Mouse (Mus musculus): Measurements from ENCODE around the gene Actl7b. TPM values are rescaled to one million over a fixed set of nuclear protein-coding genes. Genes with fewer than 3 reads are reported as not detected.
A peak's percentile ranks its signal among the peaks of the same experiment; 100 is the strongest.

The Actl7b gene
- polyA plus RNA-seq, 1 experiment from 2014 or later = not detected

DNA sequence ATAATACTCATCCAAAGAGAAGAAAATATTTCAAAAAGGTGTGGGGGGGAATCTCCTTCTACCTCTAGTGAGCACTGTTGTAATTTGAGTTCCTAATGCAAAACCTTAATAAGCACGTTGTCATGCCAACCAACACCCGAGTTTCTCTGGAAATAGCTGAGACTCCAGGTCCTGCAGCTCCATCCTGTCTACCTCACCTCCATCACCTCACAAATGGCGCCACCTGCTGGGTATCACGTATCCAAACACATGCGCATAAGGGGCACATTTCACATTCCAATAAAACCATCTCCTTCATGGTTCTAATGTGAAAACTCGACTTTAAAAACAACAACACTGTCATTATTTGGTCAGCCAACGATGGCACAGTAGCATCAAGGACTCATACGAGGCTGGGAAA is 15.4 kb downstream of the Actl7b start:
- Histone ChIP-seq H3K9me3 (replicated peaks) (no peaks in the 10 kb centered on the region), H3K27me3 (ENCODE audit: low read depth, poor library complexity, severe bottlenecking) (no peaks in the 10 kb centered on the region), H3K4me1 (no peaks in the 10 kb centered on the region), H3K27ac (no peak overlapping the region), H3K36me3 (no peaks in the 10 kb centered on the region), H3K4me3 (no peak overlapping the region)
- no peak for DNase-seq (ENCODE audit: low spot score)
- 67% methylated on average over 8 of the region's 8 CpGs for WGBS

DNA sequence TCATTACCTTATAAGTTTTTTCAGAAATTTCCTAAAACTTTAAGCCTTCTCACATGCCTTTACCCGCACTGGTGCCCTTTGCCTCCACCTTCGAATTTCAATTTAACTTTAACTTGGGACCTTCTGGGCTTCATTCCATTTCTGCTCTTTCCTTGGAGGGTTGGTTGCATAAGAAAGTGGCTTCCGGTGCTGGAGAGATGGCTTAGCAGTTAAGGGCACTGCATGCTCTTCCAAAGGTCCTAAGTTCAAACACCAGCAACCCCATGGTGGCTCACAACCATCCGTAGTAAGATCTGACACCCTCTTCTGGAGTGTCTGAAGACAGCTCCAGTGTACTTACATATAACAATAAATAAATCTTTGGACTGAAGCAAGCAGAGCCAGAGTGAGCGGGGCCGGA is 18.0 kb downstream of the Actl7b start:
- Histone ChIP-seq H3K4me1 (no peaks in the 10 kb centered on the region), H3K36me3 (no peaks in the 10 kb centered on the region), H3K27ac (no peak overlapping the region), H3K27me3 (ENCODE audit: low read depth, poor library complexity, severe bottlenecking) (no peaks in the 10 kb centered on the region), H3K9me3 (replicated peaks) (no peaks in the 10 kb centered on the region), H3K4me3 (no peak overlapping the region)
- WGBS = 93% methylated on average over 6 of the region's 6 CpGs
- DNase-seq (ENCODE audit: low spot score) = no peak

DNA sequence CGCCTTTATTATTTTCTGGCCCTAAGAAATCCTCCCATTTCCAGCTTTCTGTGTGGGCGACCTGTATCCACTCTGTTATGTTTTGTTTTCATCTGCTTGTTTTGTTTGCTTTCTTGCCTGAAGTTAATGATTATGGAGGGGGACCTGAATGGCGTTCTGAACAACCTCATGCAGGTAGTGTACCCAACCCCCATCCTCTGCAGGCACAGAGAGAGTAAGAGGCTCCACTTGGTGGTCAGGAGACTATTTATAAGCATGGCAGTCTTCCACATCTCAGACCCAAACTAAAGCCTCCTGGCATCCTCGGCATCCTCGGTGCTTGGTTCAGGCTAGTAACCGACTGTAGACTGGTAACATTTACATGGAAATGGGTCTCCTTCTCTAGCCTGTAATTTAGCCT is 18.9 kb downstream of the Actl7b start:
- no peaks in the 10 kb centered on the region for H3K4me1 ChIP-seq
- H3K9me3 ChIP-seq (replicated peaks) = no peaks in the 10 kb centered on the region
- H3K27ac ChIP-seq = no peak overlapping the region
- DNase-seq (ENCODE audit: low spot score) = no peak
- H3K27me3 ChIP-seq (ENCODE audit: low read depth, poor library complexity, severe bottlenecking) = no peaks in the 10 kb centered on the region
- no peaks in the 10 kb centered on the region for H3K36me3 ChIP-seq
- H3K4me3 ChIP-seq = no peak overlapping the region
- 73% methylated on average over 6 of the region's 6 CpGs for WGBS

DNA sequence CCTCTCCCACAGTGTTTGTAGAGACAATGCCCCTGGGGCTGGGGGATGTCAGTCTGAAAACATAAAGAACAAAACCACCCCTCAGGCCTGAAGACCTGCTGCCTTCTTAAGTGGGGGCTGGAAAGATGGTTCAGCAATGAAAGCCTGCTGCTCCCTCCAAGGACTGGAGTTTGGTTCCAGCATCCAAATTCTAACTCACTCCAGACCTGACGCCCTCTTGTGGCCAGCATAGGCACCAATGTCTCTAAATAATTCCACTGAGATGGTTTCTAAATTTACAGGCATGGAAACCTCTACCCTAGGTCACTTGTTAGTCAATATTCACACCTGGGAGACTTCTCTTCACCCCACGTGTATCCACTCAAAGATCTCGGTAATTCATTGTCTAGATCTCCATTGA is 19.8 kb downstream of the Actl7b start:
- WGBS = 33% methylated on average over 3 of the region's 3 CpGs
- peak; percentile 49 for DNase-seq (ENCODE audit: low spot score)
- Histone ChIP-seq H3K36me3 (no peaks in the 10 kb centered on the region), H3K27me3 (ENCODE audit: low read depth, poor library complexity, severe bottlenecking) (no peaks in the 10 kb centered on the region), H3K4me3 (no peak overlapping the region), H3K4me1 (no peaks in the 10 kb centered on the region), H3K9me3 (replicated peaks) (no peaks in the 10 kb centered on the region), H3K27ac (no peak overlapping the region)

DNA sequence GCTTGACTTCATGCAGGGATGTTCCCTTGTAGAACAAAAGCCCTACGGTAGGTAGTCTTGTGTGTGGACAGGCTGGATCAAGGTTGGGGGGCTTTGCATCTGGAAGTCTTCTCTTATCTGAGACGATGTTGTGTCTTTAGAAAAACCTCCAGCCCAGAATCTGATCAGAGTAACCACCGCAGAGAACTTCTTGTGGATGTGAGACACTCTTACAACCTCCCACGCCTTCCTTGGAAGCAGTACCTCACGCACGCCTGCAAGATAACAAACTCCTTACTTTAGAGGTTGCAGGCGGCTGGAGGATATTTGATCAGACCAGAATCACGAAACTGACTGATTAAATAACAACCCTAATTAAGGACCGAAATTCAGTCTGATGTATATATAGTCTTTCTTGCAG is 20.8 kb downstream of the Actl7b start:
- whole genome bisulfite sequencing = 90% methylated on average over 9 of the region's 9 CpGs
- H3K27me3 ChIP-seq (ENCODE audit: low read depth, poor library complexity, severe bottlenecking) = no peaks in the 10 kb centered on the region
- DNase-seq (ENCODE audit: low spot score) = no peak
- H3K27ac ChIP-seq = no peak overlapping the region
- H3K9me3 ChIP-seq (replicated peaks) = no peaks in the 10 kb centered on the region
- H3K36me3 ChIP-seq = no peaks in the 10 kb centered on the region
- no peak overlapping the region for H3K4me3 ChIP-seq
- H3K4me1 ChIP-seq = no peaks in the 10 kb centered on the region

DNA sequence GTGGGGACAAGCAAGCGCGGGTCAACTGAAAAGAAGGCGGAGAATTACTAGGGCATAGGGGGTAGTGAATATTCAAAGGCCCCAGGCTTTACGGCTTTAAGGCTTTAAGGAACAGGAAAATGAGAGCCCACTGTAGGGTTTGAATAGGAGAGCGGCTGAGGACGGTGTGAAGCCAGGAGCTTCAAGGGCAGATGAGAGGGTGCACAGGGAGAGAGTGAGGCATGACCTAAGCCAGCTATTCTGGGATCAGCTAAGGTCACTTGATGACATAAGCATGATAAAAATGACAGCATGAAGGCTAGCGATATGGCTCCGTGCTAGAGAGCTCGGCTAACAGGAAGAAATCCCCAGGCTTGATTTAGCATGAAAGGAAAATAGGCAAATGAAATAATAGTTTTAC is 21.8 kb downstream of the Actl7b start:
- DNase-seq (ENCODE audit: low spot score) = no peak

DNA sequence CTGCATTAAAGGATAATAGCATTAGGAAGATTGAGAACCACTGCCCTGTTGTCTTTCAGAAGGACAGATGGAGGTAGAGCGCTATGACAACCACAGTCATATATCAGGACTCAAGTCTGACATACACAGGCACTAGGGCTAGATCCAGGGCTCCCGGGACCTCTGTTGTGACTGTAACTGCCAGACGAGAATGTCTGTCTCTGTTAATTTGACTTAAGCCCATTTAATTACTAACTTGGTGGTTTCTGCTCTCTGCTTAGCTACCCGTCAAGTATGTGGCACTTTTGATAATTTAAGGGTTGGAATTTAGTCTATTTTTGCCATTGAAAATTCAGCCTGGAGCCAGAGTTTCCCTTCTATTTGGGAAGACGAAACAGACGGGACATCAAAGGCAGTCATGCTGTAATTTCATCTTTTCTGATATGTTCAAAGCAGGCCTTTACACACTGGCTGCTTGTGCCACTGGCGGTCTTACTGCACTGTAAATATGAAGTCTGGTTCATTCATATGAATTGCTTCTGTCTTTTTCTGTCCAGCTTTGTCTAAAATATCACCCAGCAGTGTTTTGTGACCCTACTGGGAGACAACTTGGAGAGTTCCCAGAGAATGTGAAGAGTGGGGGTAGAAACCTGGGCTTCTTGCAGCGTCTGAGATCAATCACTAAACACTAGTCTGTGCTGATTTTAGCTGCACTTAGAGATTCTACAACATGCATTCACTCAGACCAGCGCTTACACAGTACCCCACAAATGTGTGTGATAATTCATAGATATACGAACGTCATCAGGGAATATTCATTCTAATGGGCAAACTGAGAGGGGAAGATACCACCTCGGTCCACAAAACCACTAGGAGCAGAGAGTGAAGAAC is 22.4 kb downstream of the Actl7b start:
- Histone ChIP-seq H3K4me3 (no peak overlapping the region), H3K27me3 (ENCODE audit: low read depth, poor library complexity, severe bottlenecking) (no peaks in the 10 kb centered on the region), H3K36me3 (no peaks in the 10 kb centered on the region), H3K27ac (no peak overlapping the region), H3K4me1 (no peaks in the 10 kb centered on the region), H3K9me3 (replicated peaks) (no peaks in the 10 kb centered on the region)
- no peak for DNase-seq (ENCODE audit: low spot score)
- WGBS = 71% methylated on average over 12 of the region's 12 CpGs

More for the DNA sequence above, 21.8 kb downstream of the Actl7b start:
- no peak overlapping the region for H3K4me3 ChIP-seq
- no peaks in the 10 kb centered on the region for H3K4me1 ChIP-seq
- H3K9me3 ChIP-seq (replicated peaks) = no peaks in the 10 kb centered on the region
- no peak overlapping the region for H3K27ac ChIP-seq
- H3K36me3 ChIP-seq = no peaks in the 10 kb centered on the region
- no peaks in the 10 kb centered on the region for H3K27me3 ChIP-seq (ENCODE audit: low read depth, poor library complexity, severe bottlenecking)
- 70% methylated on average over 9 of the region's 9 CpGs for WGBS

DNA sequence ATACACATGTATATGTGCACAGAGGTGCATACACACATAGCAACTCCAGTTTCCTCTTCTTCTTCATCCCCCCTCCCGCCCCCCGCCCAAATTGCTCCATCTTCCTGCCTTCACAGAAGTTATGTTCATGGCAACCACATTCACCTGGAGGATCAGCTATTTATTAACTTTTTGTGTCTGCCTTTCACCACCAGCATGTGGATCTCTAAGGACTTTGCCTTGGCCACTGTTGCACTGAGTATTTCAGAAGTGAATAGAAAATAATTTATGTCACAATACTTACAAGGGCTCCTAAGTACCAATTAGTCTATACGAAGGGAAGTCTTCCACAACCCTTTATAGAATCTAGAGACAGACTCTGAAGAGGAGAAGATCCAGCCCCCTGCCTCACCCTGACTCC is 23.3 kb downstream of the Actl7b start:
- Histone ChIP-seq H3K4me1 (no peaks in the 10 kb centered on the region), H3K4me3 (no peak overlapping the region), H3K27ac (no peak overlapping the region), H3K27me3 (ENCODE audit: low read depth, poor library complexity, severe bottlenecking) (no peaks in the 10 kb centered on the region), H3K36me3 (no peaks in the 10 kb centered on the region), H3K9me3 (replicated peaks) (no peaks in the 10 kb centered on the region)
- WGBS = 80% methylated on average over 3 of the region's 3 CpGs
- no peak for DNase-seq (ENCODE audit: low spot score)

DNA sequence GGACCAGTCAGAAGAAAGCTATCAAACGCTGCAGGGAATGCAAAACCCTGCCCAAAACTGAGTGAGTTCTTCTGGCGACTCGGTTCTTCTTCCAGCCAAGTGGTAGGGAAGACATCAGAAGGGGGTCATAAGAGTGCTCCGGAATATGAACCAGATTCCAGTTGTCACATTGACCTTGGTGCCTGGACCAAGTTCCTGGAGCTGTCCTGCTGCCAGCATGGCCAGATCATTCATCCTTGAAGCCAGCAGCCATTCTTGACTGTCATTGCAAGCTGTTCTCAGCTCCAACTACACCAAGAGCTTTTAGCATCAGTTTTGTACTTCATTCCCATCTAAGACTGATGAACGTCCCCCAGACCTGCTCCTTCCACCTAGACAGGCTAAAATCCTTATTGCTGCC is 24.4 kb downstream of the Actl7b start:
- Histone ChIP-seq H3K4me1 (no peaks in the 10 kb centered on the region), H3K9me3 (replicated peaks) (no peaks in the 10 kb centered on the region), H3K27ac (no peak overlapping the region), H3K27me3 (ENCODE audit: low read depth, poor library complexity, severe bottlenecking) (no peaks in the 10 kb centered on the region), H3K4me3 (no peak overlapping the region), H3K36me3 (no peaks in the 10 kb centered on the region)
- WGBS = 67% methylated on average over 5 of the region's 5 CpGs
- no peak for DNase-seq (ENCODE audit: low spot score)

DNA sequence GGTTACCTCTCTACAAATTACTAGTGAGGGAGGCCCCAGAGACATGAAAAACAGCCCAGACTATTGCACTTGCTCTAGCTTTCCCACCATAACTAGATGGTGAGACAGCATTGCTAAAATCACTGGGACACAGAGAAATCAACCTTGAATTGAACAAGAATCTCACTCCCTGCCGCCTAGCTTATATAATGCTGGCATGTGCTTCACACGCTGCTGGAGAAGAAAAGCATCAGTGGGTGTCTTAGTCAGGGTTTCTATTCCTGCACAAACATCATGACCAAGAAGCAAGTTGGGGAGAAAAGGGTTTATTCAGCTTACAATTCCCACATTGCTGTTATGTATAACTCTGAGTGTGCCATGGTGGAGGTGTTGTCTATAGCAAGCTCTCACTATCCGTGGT is 28.1 kb downstream of the Actl7b start:
- H3K27ac ChIP-seq = no peak overlapping the region
- DNase-seq (ENCODE audit: low spot score) = no peak
- peaks cover 3% of the 10 kb centered on the region; the same call in 1 of the 2 replicates for H3K4me1 ChIP-seq
- 93% methylated on average over 3 of the region's 3 CpGs for WGBS
- no peak overlapping the region for H3K4me3 ChIP-seq
- no peaks in the 10 kb centered on the region for H3K36me3 ChIP-seq
- H3K9me3 ChIP-seq (replicated peaks) = no peaks in the 10 kb centered on the region
- no peaks in the 10 kb centered on the region for H3K27me3 ChIP-seq (ENCODE audit: low read depth, poor library complexity, severe bottlenecking)

DNA sequence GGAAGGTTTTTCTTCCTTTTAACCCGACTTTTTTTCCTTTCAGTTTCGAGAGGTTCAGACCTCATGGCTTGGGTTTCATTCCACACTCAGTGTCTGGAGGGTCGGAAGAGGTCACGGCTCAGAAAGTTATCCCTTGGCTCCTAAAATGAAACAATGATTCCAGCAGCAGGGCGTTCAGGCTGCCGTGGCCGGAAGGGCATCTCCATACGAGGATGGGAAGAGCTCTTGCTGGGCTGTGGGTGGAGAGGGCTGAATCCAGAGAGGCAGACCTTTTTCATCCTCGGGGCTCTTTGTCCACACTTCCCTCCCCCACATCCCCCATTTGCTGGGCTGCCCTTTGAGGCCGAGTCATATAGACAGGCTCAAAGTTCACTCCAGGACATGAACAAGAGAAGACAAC is 39.0 kb downstream of the Actl7b start:
- Histone ChIP-seq H3K4me1 (peaks cover 6% of the 10 kb centered on the region; the same call in 1 of the 2 replicates), H3K27me3 (ENCODE audit: low read depth, poor library complexity, severe bottlenecking) (no peaks in the 10 kb centered on the region), H3K4me3 (no peak overlapping the region), H3K27ac (no peak overlapping the region), H3K9me3 (replicated peaks) (no peaks in the 10 kb centered on the region), H3K36me3 (no peaks in the 10 kb centered on the region)
- WGBS = 30% methylated on average over 10 of the region's 10 CpGs
- DNase-seq (ENCODE audit: low spot score) = no peak

DNA sequence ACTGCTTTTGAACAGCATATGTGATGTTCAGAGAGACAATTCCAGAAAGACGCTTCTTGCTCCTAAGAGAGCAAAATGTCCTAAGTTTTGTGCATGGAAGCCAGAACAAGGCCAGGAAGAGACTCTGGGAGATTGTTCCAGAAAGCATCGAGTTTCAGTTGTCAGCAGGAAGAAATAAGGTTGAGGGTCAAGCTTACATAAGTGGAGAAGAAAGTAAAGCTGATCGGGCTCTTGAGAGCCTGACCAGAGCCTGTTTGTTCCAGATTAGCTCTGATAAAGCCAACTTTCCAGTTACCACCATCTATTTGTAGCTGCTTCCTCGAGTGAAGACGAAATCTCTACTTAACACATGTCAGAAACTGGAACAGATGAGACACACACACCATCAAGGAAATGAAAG is 42.6 kb downstream of the Actl7b start:
- H3K9me3 ChIP-seq (replicated peaks) = no peaks in the 10 kb centered on the region
- peaks cover 6% of the 10 kb centered on the region; the same call in 1 of the 2 replicates for H3K4me1 ChIP-seq
- WGBS = 66% methylated on average over 5 of the region's 5 CpGs
- DNase-seq (ENCODE audit: low spot score) = no peak
- H3K27me3 ChIP-seq (ENCODE audit: low read depth, poor library complexity, severe bottlenecking) = no peaks in the 10 kb centered on the region
- no peaks in the 10 kb centered on the region for H3K36me3 ChIP-seq
- no peak overlapping the region for H3K4me3 ChIP-seq
- no peak overlapping the region for H3K27ac ChIP-seq

DNA sequence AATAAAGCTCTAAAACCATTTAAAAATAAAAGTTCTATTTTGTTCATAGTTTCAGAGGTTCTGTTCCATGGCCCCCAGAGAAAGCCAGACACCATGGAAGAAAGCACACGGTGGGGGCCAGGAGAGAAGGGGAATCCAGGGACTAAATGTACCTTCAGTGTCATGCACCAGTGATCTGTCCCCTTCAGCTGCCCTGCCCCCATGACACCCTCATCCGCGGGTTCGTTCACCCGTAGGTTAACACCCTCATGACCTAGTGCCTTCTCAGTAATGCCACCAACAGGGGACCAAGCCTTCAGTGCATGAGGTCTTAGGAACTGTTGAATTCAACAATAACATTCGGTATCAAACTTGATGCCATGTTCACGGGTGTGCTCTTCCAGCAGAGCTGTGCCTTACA is 44.8 kb downstream of the Actl7b start:
- no peaks in the 10 kb centered on the region for H3K36me3 ChIP-seq
- 82% methylated on average over 7 of the region's 7 CpGs for WGBS
- no peak for DNase-seq (ENCODE audit: low spot score)

More for the DNA sequence above, 44.8 kb downstream of the Actl7b start:
- H3K27me3 ChIP-seq (ENCODE audit: low read depth, poor library complexity, severe bottlenecking) = no peaks in the 10 kb centered on the region
- no peak overlapping the region for H3K27ac ChIP-seq
- no peaks in the 10 kb centered on the region for H3K9me3 ChIP-seq (replicated peaks)
- no peaks in the 10 kb centered on the region for H3K4me1 ChIP-seq
- H3K4me3 ChIP-seq = no peak overlapping the region

Data from limb, embryonic 10.5 days (tissue).